Mouse (Mus musculus): Measurements from ENCODE around the gene Klf2. TPM values are rescaled to one million over a fixed set of nuclear protein-coding genes. Genes with fewer than 3 reads are reported as not detected.

The Klf2 gene
- polyA plus RNA-seq (2015; fragmentation: Nextera tagmentation; extraction: Ambion mirVana), result 5.0 and 5.9 TPM in 2 replicates

GRCm38 (mm10) chr8:72318801-72319322 lies at the start of gene Klf2:
Klf2 (plus strand) TSS chr8:72319033.
- peak; percentile 95 for ATAC-seq (ENCODE audit: low FRiP score)
- Histone ChIP-seq H3K4me2 (peak within 1 kb of the TSS; percentile 79), H3K27me3 (peaks cover 68% of the 10 kb centered on the region), H3K4me1 (replicated peaks) (peaks cover 23% of the 10 kb centered on the region), H3K27ac (no peak within 1 kb of the TSS; the same call in 1 of the 2 replicates), H3K9ac (peak within 1 kb of the TSS; percentile 68), H3K36me3 (no peaks in the 10 kb centered on the region), H3K4me3 (peak within 1 kb of the TSS; percentile 51), H3K9me3 (no peaks in the 10 kb centered on the region)
- under 1% methylated on average over 46 of the region's 46 CpGs for WGBS

- 88% methylated on average over 12 of the region's 12 CpGs for WGBS
Measured at GRCm38 (mm10) chr8:72270606-72271005, 48.2 kb upstream of the Klf2 start.

GRCm38 (mm10) chr8:72271051-72271660 lies 47.7 kb upstream of the Klf2 start:
- H3K36me3 ChIP-seq, result no peaks in the 10 kb centered on the region
- no peak for ATAC-seq (ENCODE audit: low FRiP score)
- no peak overlapping the region for H3K4me2 ChIP-seq
- H3K27me3 ChIP-seq, result no peaks in the 10 kb centered on the region
- 81% methylated on average over 11 of the region's 11 CpGs for WGBS
- no peaks in the 10 kb centered on the region for H3K9me3 ChIP-seq
- H3K4me1 ChIP-seq (replicated peaks), result no peaks in the 10 kb centered on the region
- H3K27ac ChIP-seq, result no peak overlapping the region
- no peak overlapping the region for H3K9ac ChIP-seq
- H3K4me3 ChIP-seq, result no peak overlapping the region

More at GRCm38 (mm10) chr8:72270606-72271005, 48.2 kb upstream of the Klf2 start:
- no peak for ATAC-seq (ENCODE audit: low FRiP score)
- H3K4me2 ChIP-seq, result no peak overlapping the region
- no peak overlapping the region for H3K4me3 ChIP-seq
- no peaks in the 10 kb centered on the region for H3K9me3 ChIP-seq
- no peak overlapping the region for H3K27ac ChIP-seq
- H3K36me3 ChIP-seq, result no peaks in the 10 kb centered on the region
- no peaks in the 10 kb centered on the region for H3K4me1 ChIP-seq (replicated peaks)
- no peak overlapping the region for H3K9ac ChIP-seq
- H3K27me3 ChIP-seq, result no peaks in the 10 kb centered on the region

- Histone ChIP-seq H3K9me3 (no peaks in the 10 kb centered on the region), H3K9ac (no peak overlapping the region), H3K4me1 (replicated peaks) (no peaks in the 10 kb centered on the region), H3K4me2 (no peak overlapping the region), H3K27me3 (no peaks in the 10 kb centered on the region), H3K36me3 (no peaks in the 10 kb centered on the region), H3K27ac (no peak overlapping the region), H3K4me3 (no peak overlapping the region)
- 78% methylated on average over 3 of the region's 3 CpGs for WGBS
- ATAC-seq (ENCODE audit: low FRiP score), result no peak
Measured at GRCm38 (mm10) chr8:72271691-72272090, 47.1 kb upstream of the Klf2 start.

- Histone ChIP-seq H3K4me3 (no peak overlapping the region), H3K27ac (no peak overlapping the region), H3K36me3 (no peaks in the 10 kb centered on the region), H3K9me3 (no peaks in the 10 kb centered on the region), H3K4me1 (replicated peaks) (no peaks in the 10 kb centered on the region), H3K9ac (no peak overlapping the region), H3K27me3 (no peaks in the 10 kb centered on the region), H3K4me2 (no peak overlapping the region)
- 20% methylated on average over 3 of the region's 3 CpGs for WGBS
- ATAC-seq (ENCODE audit: low FRiP score), result peak; percentile 55; the same call in 1 of the 2 replicates
Measured at GRCm38 (mm10) chr8:72272361-72272760, 46.5 kb upstream of the Klf2 start.

- no peaks in the 10 kb centered on the region for H3K4me1 ChIP-seq (replicated peaks)
- H3K27ac ChIP-seq, result no peak overlapping the region
- no peaks in the 10 kb centered on the region for H3K9me3 ChIP-seq
- H3K36me3 ChIP-seq, result no peaks in the 10 kb centered on the region
- H3K9ac ChIP-seq, result no peak overlapping the region
- no peak for ATAC-seq (ENCODE audit: low FRiP score)
- no peak overlapping the region for H3K4me3 ChIP-seq
- H3K27me3 ChIP-seq, result no peaks in the 10 kb centered on the region
- 71% methylated on average over 1 of the region's 1 CpGs for WGBS
- no peak overlapping the region for H3K4me2 ChIP-seq
Measured at GRCm38 (mm10) chr8:72273111-72273770, 45.6 kb upstream of the Klf2 start.

- 75% methylated on average over 5 of the region's 5 CpGs for WGBS
- Histone ChIP-seq H3K9ac (no peak overlapping the region), H3K9me3 (no peaks in the 10 kb centered on the region), H3K27me3 (no peaks in the 10 kb centered on the region), H3K4me2 (no peak overlapping the region), H3K27ac (no peak overlapping the region), H3K36me3 (no peaks in the 10 kb centered on the region), H3K4me3 (no peak overlapping the region), H3K4me1 (replicated peaks) (no peaks in the 10 kb centered on the region)
- no peak for ATAC-seq (ENCODE audit: low FRiP score)
Measured at GRCm38 (mm10) chr8:72273807-72274206, 45.0 kb upstream of the Klf2 start.

- no peak overlapping the region for H3K9ac ChIP-seq
Measured at GRCm38 (mm10) chr8:72277244-72277643, 41.6 kb upstream of the Klf2 start.

GRCm38 (mm10) chr8:72279151-72279550 lies 39.7 kb upstream of the Klf2 start:
- Histone ChIP-seq H3K27ac (no peak overlapping the region), H3K4me1 (replicated peaks) (no peaks in the 10 kb centered on the region), H3K9ac (no peak overlapping the region), H3K4me2 (no peak overlapping the region), H3K36me3 (no peaks in the 10 kb centered on the region), H3K9me3 (no peaks in the 10 kb centered on the region), H3K27me3 (0 out of 2 replicates have a peak, but pooled peaks cover 5% of the 10 kb centered on the region), H3K4me3 (no peak overlapping the region)
- 87% methylated on average over 7 of the region's 7 CpGs for WGBS
- ATAC-seq (ENCODE audit: low FRiP score), result no peak

More at GRCm38 (mm10) chr8:72277244-72277643, 41.6 kb upstream of the Klf2 start:
- no peak overlapping the region for H3K4me2 ChIP-seq
- no peak overlapping the region for H3K27ac ChIP-seq
- H3K27me3 ChIP-seq, result no peaks in the 10 kb centered on the region
- ATAC-seq (ENCODE audit: low FRiP score), result no peak
- H3K4me3 ChIP-seq, result no peak overlapping the region
- 83% methylated on average over 3 of the region's 3 CpGs for WGBS
- H3K36me3 ChIP-seq, result no peaks in the 10 kb centered on the region
- no peaks in the 10 kb centered on the region for H3K9me3 ChIP-seq
- H3K4me1 ChIP-seq (replicated peaks), result no peaks in the 10 kb centered on the region

- 43% methylated on average over 3 of the region's 3 CpGs for WGBS
- Histone ChIP-seq H3K27ac (no peak overlapping the region), H3K27me3 (0 out of 2 replicates have a peak, but pooled peaks cover 5% of the 10 kb centered on the region), H3K4me3 (no peak overlapping the region), H3K9me3 (no peaks in the 10 kb centered on the region), H3K36me3 (no peaks in the 10 kb centered on the region), H3K4me1 (replicated peaks) (no peaks in the 10 kb centered on the region), H3K4me2 (no peak overlapping the region), H3K9ac (no peak overlapping the region)
- ATAC-seq (ENCODE audit: low FRiP score), result no peak
Measured at GRCm38 (mm10) chr8:72281634-72282033, 37.2 kb upstream of the Klf2 start.

- no peak for ATAC-seq (ENCODE audit: low FRiP score)
Measured at GRCm38 (mm10) chr8:72285285-72285684, 33.5 kb upstream of the Klf2 start.

GRCm38 (mm10) chr8:72289051-72289450 lies 29.8 kb upstream of the Klf2 start:
- no peaks in the 10 kb centered on the region for H3K36me3 ChIP-seq
- no peaks in the 10 kb centered on the region for H3K4me1 ChIP-seq (replicated peaks)
- no peaks in the 10 kb centered on the region for H3K9me3 ChIP-seq
- no peak overlapping the region for H3K4me3 ChIP-seq
- H3K27ac ChIP-seq, result no peak overlapping the region
- H3K4me2 ChIP-seq, result no peak overlapping the region
- ATAC-seq (ENCODE audit: low FRiP score), result no peak
- no peaks in the 10 kb centered on the region for H3K27me3 ChIP-seq
- no peak overlapping the region for H3K9ac ChIP-seq

More at GRCm38 (mm10) chr8:72285285-72285684, 33.5 kb upstream of the Klf2 start:
- Histone ChIP-seq H3K9ac (no peak overlapping the region), H3K36me3 (no peaks in the 10 kb centered on the region), H3K9me3 (no peaks in the 10 kb centered on the region), H3K4me3 (no peak overlapping the region), H3K27me3 (0 out of 2 replicates have a peak, but pooled peaks cover 5% of the 10 kb centered on the region), H3K4me1 (replicated peaks) (no peaks in the 10 kb centered on the region), H3K4me2 (no peak overlapping the region), H3K27ac (no peak overlapping the region)
- WGBS, result 81% methylated on average over 4 of the region's 4 CpGs

Measured in hindbrain, embryonic 13.5 days (tissue).